Comparison of ENCODE assay signal across 8 mouse cellular contexts in genomic region chr17:29090776-29091175, GRCm38 (mm10). TPM values are rescaled to one million over a fixed set of nuclear protein-coding genes. Genes with fewer than 3 reads are reported as not detected.
DNase-seq lines count a peak whose midpoint lies in the region; ATAC-seq and TF ChIP-seq lines count a peak whose summit lies in the region.

Gene Cdkn1a (plus strand): TSS chr17:29090976.

- no peak within 1 kb of the TSS for H3K4me2 ChIP-seq in forebrain, postnatal 0 days (ENCODE audit: low read depth)
- no peak within 1 kb of the TSS for H3K4me2 ChIP-seq in hindbrain, embryonic 13.5 days
- H3K4me2 ChIP-seq in midbrain, embryonic 12.5 days (replicated peaks): no peak within 1 kb of the TSS

- H3K36me3 ChIP-seq in forebrain, postnatal 0 days (ENCODE audit: insufficient read depth): no peaks in the 10 kb centered on the region
- no peaks in the 10 kb centered on the region for H3K36me3 ChIP-seq in hindbrain, embryonic 13.5 days
- H3K36me3 ChIP-seq in midbrain, embryonic 12.5 days: no peaks in the 10 kb centered on the region

- H3K4me3 ChIP-seq in forebrain, postnatal 0 days (ENCODE audit: low read depth, low read length): no peak within 1 kb of the TSS
- H3K4me3 ChIP-seq in hindbrain, embryonic 13.5 days: no peak within 1 kb of the TSS
- H3K4me3 ChIP-seq in midbrain, embryonic 12.5 days: no peak within 1 kb of the TSS

- H3K9ac ChIP-seq in forebrain, postnatal 0 days: no peak within 1 kb of the TSS
- no peak within 1 kb of the TSS for H3K9ac ChIP-seq in hindbrain, embryonic 13.5 days
- H3K9ac ChIP-seq in midbrain, embryonic 12.5 days (replicated peaks): no peak within 1 kb of the TSS

- H3K9me3 ChIP-seq in forebrain, postnatal 0 days (ENCODE audit: low read length): no peaks in the 10 kb centered on the region
- H3K9me3 ChIP-seq in hindbrain, embryonic 13.5 days: no peaks in the 10 kb centered on the region
- no peaks in the 10 kb centered on the region for H3K9me3 ChIP-seq in midbrain, embryonic 12.5 days

- TF ChIP-seq CTCF in forebrain, postnatal 0 days (IDR thresholded peaks at IDR 0.05; ENCODE audit: low read depth): no peak

- WGBS in forebrain, postnatal 0 days: 80% methylated on average over 3 of the region's 3 CpGs
- whole genome bisulfite sequencing in hindbrain, embryonic 13.5 days: 87% methylated on average over 3 of the region's 3 CpGs
- WGBS in midbrain, embryonic 12.5 days: 85% methylated on average over 3 of the region's 3 CpGs

- no peaks in the 10 kb centered on the region for H3K27me3 ChIP-seq in forebrain, postnatal 0 days (ENCODE audit: insufficient read depth, low read length)
- H3K27me3 ChIP-seq in hindbrain, embryonic 13.5 days: peaks cover 30% of the 10 kb centered on the region
- H3K27me3 ChIP-seq in midbrain, embryonic 12.5 days: peaks cover 51% of the 10 kb centered on the region

- no peak for ATAC-seq in forebrain, postnatal 0 days
- no peak for ATAC-seq in hindbrain, embryonic 13.5 days (ENCODE audit: low FRiP score)
- ATAC-seq in midbrain, embryonic 12.5 days (ENCODE audit: low FRiP score, low read depth): no peak

- H3K4me1 ChIP-seq in forebrain, postnatal 0 days (ENCODE audit: insufficient read depth): peaks cover 5% of the 10 kb centered on the region; the same call in 1 of the 2 replicates
- peaks cover 25% of the 10 kb centered on the region for H3K4me1 ChIP-seq in hindbrain, embryonic 13.5 days (replicated peaks)
- peaks cover 22% of the 10 kb centered on the region for H3K4me1 ChIP-seq in midbrain, embryonic 12.5 days

- DNase-seq in layer of hippocampus, postnatal 36 days: no peak
- no peak for DNase-seq in layer of hippocampus, adult 9-11 months
- DNase-seq in ZHBTc4 (ENCODE audit: low read depth, low spot score): peak; percentile 87
- no peak for DNase-seq in forebrain, postnatal 0 days
- no peak for DNase-seq in ovary, postnatal 10 days (ENCODE audit: low spot score)
- no peak for DNase-seq in right cerebral cortex, postnatal 36 days (ENCODE audit: low spot score in 2 of 2)

- no peak within 1 kb of the TSS for H3K27ac ChIP-seq in forebrain, postnatal 0 days (ENCODE audit: low read depth, low read length)
- no peak within 1 kb of the TSS for H3K27ac ChIP-seq in hindbrain, embryonic 13.5 days
- no peak within 1 kb of the TSS for H3K27ac ChIP-seq in midbrain, embryonic 12.5 days (replicated peaks)

RNA-seq across cellular contexts. Expression of gene Cdkn1a, which starts in this region (rescaled TPM):
- total RNA-seq in layer of hippocampus, postnatal 36 days (2021): 10 to 100 TPM; 12.9 to 16.7 TPM
- total RNA-seq in forebrain, postnatal 0 days (2014; rRNA removed): 15.3 and 20.0 TPM in 2 replicates
- 94.3 and 121 TPM in 2 replicates for polyA plus RNA-seq in forebrain, postnatal 0 days (2015; fragmentation: Nextera tagmentation; extraction: Ambion mirVana)
- polyA plus RNA-seq in hindbrain, embryonic 13.5 days (2015; fragmentation: Nextera tagmentation; extraction: Ambion mirVana): 56.5 and 56.9 TPM in 2 replicates
- 23.5 and 24.8 TPM in 2 replicates for polyA plus RNA-seq in midbrain, embryonic 12.5 days (2016; fragmentation: Nextera tagmentation; extraction: Ambion mirVana)
